Mouse (Mus musculus): ENCODE measurements around the gene Gsg1l. TPM values are rescaled to one million over a fixed set of nuclear protein-coding genes. Genes with fewer than 3 reads are reported as not detected.

Gene Gsg1l
- total and polyA plus RNA-seq, 3 experiments: 0.11 TPM; not detected in 2

DNA sequence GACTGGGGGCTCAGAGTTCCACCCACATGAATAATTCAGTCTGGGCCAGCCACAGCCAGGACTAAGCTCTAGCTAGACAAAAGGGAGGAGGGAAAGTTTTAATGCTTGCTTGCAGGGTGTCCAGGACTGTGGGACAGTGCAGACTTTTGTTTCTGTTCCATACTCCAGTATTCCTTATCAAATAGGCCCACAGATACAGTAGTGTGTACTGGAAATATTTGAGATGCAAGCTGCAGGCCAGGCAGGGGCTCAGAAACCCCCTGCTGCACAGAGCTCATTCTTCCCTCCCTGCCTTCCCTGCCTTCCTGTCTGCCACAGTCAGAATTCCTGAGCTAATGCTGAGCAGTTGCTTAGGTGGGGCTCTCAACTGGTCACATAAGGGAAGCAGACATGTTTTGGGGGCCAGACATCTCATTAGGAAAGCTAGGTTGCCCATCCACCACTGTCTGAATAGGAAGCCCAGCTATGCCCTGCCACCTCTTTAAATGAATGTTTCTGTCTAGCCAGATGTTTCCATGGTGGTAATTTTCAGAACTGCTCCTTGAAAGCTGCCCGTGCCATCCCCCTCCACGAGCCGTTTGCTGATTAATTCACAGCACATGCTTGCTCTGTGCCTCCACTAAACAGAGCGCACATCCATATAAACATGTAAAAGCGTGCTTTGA is 244.0 kb downstream of the Gsg1l start:
- H3K36me3 ChIP-seq (replicated peaks): peaks cover 21% of the 10 kb centered on the region
- no peak overlapping the region for H3K4me3 ChIP-seq (ENCODE audit: low read depth, low read length)
- DNase-seq (ENCODE audit: low spot score) (no peak), ATAC-seq (ENCODE audit: extremely low read depth, insufficient number of reproducible peaks, low FRiP score, poor library complexity, severe bottlenecking) (no peak)
- H3K4me1 ChIP-seq (ENCODE audit: insufficient read depth, low read depth, low read length): no peaks in the 10 kb centered on the region
- no peaks in the 10 kb centered on the region for H3K9me3 ChIP-seq (replicated peaks)
- H3K27me3 ChIP-seq (ENCODE audit: insufficient read depth, low read length): no peaks in the 10 kb centered on the region
- TF ChIP-seq TAL1 (conservative IDR thresholded peaks at IDR 0.05; ENCODE audit: low read depth, low read length) (no peak), CTCF (IDR thresholded peaks at IDR 0.05; ENCODE audit: low read depth, low read length) (no peak), GATA2 (IDR thresholded peaks at IDR 0.05; ENCODE audit: borderline replicate concordance, low read depth, low read length) (no peak), POLR2AphosphoS5 (IDR thresholded peaks at IDR 0.05; ENCODE audit: insufficient replicate concordance, low read depth, low read length) (no peak), GATA1 (IDR thresholded peaks at IDR 0.05; ENCODE audit: borderline replicate concordance, low read length) (no peak)

DNA sequence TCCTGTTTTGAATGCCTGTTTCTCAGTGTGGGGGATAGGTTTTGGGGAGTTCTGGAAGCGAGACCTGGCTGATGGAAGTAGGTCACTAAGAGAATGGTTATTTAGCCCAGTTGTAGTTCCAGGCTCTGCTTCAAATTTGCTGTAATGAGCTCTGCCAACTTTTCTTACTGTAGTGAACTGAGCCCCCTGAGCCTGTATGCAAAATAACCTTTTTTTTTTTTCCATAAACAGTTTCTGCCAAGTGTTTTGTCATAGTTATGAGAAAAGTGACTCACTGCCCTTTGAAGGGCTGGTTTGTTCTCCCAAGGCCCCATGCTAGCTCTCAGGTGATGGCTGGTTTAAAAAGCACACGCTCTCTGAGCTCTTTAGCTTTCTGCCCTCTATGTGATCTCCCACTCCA is 248.7 kb downstream of the Gsg1l start:
- Histone ChIP-seq H3K9me3 (replicated peaks) (no peaks in the 10 kb centered on the region), H3K36me3 (replicated peaks) (peaks cover 37% of the 10 kb centered on the region), H3K4me3 (ENCODE audit: low read depth, low read length) (no peak overlapping the region), H3K27me3 (ENCODE audit: insufficient read depth, low read length) (no peaks in the 10 kb centered on the region), H3K4me1 (ENCODE audit: insufficient read depth, low read depth, low read length) (peaks cover 2% of the 10 kb centered on the region; the same call in 1 of the 2 replicates)
- DNase-seq (ENCODE audit: low spot score) (no peak), ATAC-seq (ENCODE audit: extremely low read depth, insufficient number of reproducible peaks, low FRiP score, poor library complexity, severe bottlenecking) (no peak)
- TF ChIP-seq GATA2 (IDR thresholded peaks at IDR 0.05; ENCODE audit: borderline replicate concordance, low read depth, low read length): no peak
- no peak for TF ChIP-seq GATA1 (IDR thresholded peaks at IDR 0.05; ENCODE audit: borderline replicate concordance, low read length)
- no peak for TF ChIP-seq POLR2AphosphoS5 (IDR thresholded peaks at IDR 0.05; ENCODE audit: insufficient replicate concordance, low read depth, low read length)
- TF ChIP-seq CTCF (IDR thresholded peaks at IDR 0.05; ENCODE audit: low read depth, low read length): no peak
- TF ChIP-seq TAL1 (conservative IDR thresholded peaks at IDR 0.05; ENCODE audit: low read depth, low read length): no peak

DNA sequence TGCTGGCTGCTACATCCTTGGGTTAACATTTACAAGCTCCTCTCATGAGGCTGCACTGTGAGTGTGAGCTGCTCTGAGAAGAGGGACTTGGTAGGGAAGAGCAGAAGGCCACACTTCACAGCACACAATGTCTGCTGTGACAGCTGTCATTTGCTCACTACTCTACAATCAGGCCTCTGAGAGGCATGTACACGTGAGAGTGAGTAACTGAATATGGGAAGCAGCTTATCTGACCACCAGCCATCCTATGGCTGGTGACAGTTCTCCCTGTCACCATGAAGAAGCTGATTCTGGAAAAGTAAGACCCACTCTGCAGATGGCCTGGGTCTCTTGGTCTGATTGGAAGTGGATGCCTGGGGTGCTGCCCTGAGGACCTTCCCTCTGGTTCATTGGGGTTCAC is 249.4 kb downstream of the Gsg1l start:
- no peak overlapping the region for H3K4me3 ChIP-seq (ENCODE audit: low read depth, low read length)
- no peak for TF ChIP-seq GATA2 (IDR thresholded peaks at IDR 0.05; ENCODE audit: borderline replicate concordance, low read depth, low read length)
- TF ChIP-seq POLR2AphosphoS5 (IDR thresholded peaks at IDR 0.05; ENCODE audit: insufficient replicate concordance, low read depth, low read length): no peak
- TF ChIP-seq GATA1 (IDR thresholded peaks at IDR 0.05; ENCODE audit: borderline replicate concordance, low read length): no peak
- no peak for TF ChIP-seq TAL1 (conservative IDR thresholded peaks at IDR 0.05; ENCODE audit: low read depth, low read length)
- TF ChIP-seq CTCF (IDR thresholded peaks at IDR 0.05; ENCODE audit: low read depth, low read length): no peak
- no peaks in the 10 kb centered on the region for H3K9me3 ChIP-seq (replicated peaks)
- DNase-seq (ENCODE audit: low spot score) (no peak), ATAC-seq (ENCODE audit: extremely low read depth, insufficient number of reproducible peaks, low FRiP score, poor library complexity, severe bottlenecking) (no peak)
- peaks cover 2% of the 10 kb centered on the region; the same call in 1 of the 2 replicates for H3K4me1 ChIP-seq (ENCODE audit: insufficient read depth, low read depth, low read length)
- peaks cover 37% of the 10 kb centered on the region for H3K36me3 ChIP-seq (replicated peaks)
- H3K27me3 ChIP-seq (ENCODE audit: insufficient read depth, low read length): no peaks in the 10 kb centered on the region

DNA sequence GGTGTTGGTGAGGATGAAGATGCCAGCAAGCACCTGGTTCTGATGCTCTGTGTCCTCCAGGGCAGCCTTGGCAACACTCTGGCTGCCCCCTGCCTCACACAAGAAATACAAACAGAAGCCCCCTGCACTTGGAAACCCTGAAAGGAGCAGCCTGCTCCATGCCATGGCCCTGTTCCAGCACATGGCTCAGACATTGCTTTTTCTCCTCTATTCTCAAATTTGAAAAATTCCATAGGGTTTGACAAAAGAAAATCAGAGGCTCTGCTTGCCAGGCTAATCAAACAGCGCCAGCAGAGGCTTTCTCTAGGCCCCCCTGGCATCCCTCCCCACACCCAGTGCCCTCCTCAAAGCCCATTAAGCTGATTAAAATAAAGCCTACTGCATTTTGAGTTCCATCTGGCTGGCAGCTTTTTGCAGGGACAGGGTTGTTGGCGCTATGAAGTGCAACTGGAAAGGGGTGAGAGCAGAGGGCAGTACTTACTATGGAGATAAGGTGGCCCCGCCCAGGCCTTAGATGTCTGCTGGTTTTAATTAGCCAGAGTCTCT is 253.0 kb downstream of the Gsg1l start:
- no peak for TF ChIP-seq POLR2AphosphoS5 (IDR thresholded peaks at IDR 0.05; ENCODE audit: insufficient replicate concordance, low read depth, low read length)
- TF ChIP-seq CTCF (IDR thresholded peaks at IDR 0.05; ENCODE audit: low read depth, low read length): no peak
- no peak for TF ChIP-seq TAL1 (conservative IDR thresholded peaks at IDR 0.05; ENCODE audit: low read depth, low read length)
- TF ChIP-seq GATA2 (IDR thresholded peaks at IDR 0.05; ENCODE audit: borderline replicate concordance, low read depth, low read length): no peak
- no peak for TF ChIP-seq GATA1 (IDR thresholded peaks at IDR 0.05; ENCODE audit: borderline replicate concordance, low read length)
- no peak overlapping the region for H3K4me3 ChIP-seq (ENCODE audit: low read depth, low read length)
- H3K27me3 ChIP-seq (ENCODE audit: insufficient read depth, low read length): peaks cover 3% of the 10 kb centered on the region; the same call in 1 of the 2 replicates
- ATAC-seq (ENCODE audit: extremely low read depth, insufficient number of reproducible peaks, low FRiP score, poor library complexity, severe bottlenecking) (no peak), DNase-seq (ENCODE audit: low spot score) (no peak)
- H3K9me3 ChIP-seq (replicated peaks): no peaks in the 10 kb centered on the region
- peaks cover 2% of the 10 kb centered on the region; the same call in 1 of the 2 replicates for H3K4me1 ChIP-seq (ENCODE audit: insufficient read depth, low read depth, low read length)
- H3K36me3 ChIP-seq (replicated peaks): peaks cover 30% of the 10 kb centered on the region

DNA sequence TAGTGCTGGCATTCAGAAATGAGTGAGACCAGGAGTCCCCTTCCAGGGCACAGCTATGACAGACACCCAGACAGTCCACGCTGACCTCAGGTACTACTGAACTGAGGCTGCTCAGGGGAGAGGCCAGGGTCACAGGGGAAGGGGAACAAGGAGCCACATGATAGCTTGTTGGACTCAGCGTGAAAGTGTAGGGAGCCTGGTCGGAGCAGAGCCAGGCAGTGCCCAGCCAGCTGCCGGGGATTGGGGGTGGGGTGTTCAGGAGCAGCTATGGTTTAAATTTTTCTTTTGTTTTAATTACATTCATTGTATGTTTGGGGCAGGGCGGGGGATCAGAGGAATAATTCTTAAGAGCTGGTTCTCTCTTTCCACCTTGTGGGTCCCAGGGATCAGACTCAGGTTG is 253.7 kb downstream of the Gsg1l start:
- H3K9me3 ChIP-seq (replicated peaks): no peaks in the 10 kb centered on the region
- peaks cover 2% of the 10 kb centered on the region; the same call in 1 of the 2 replicates for H3K4me1 ChIP-seq (ENCODE audit: insufficient read depth, low read depth, low read length)
- no peak overlapping the region for H3K4me3 ChIP-seq (ENCODE audit: low read depth, low read length)
- H3K27me3 ChIP-seq (ENCODE audit: insufficient read depth, low read length): peaks cover 3% of the 10 kb centered on the region; the same call in 1 of the 2 replicates
- TF ChIP-seq GATA2 (IDR thresholded peaks at IDR 0.05; ENCODE audit: borderline replicate concordance, low read depth, low read length): no peak
- no peak for TF ChIP-seq GATA1 (IDR thresholded peaks at IDR 0.05; ENCODE audit: borderline replicate concordance, low read length)
- TF ChIP-seq TAL1 (conservative IDR thresholded peaks at IDR 0.05; ENCODE audit: low read depth, low read length): no peak
- TF ChIP-seq POLR2AphosphoS5 (IDR thresholded peaks at IDR 0.05; ENCODE audit: insufficient replicate concordance, low read depth, low read length): no peak
- no peak for TF ChIP-seq CTCF (IDR thresholded peaks at IDR 0.05; ENCODE audit: low read depth, low read length)
- ATAC-seq (ENCODE audit: extremely low read depth, insufficient number of reproducible peaks, low FRiP score, poor library complexity, severe bottlenecking) (no peak), DNase-seq (ENCODE audit: low spot score) (no peak)
- peaks cover 32% of the 10 kb centered on the region for H3K36me3 ChIP-seq (replicated peaks)

Other genes with a start within 250 kb of the Gsg1l start
- gene Xpo6, start 118.1 kb upstream of the Gsg1l start, total RNA-seq (2014; fragmentation: Nextera tagmentation): 240 and 242 TPM in 2 replicates
- gene Xpo6, start 118.1 kb upstream of the Gsg1l start, total RNA-seq (2017): 49.6 and 50.0 TPM in 2 replicates
- 114 and 180 TPM in 2 replicates for gene Xpo6, start 118.1 kb upstream of the Gsg1l start, polyA plus RNA-seq (2012)
- gene Sbk1, start 190.2 kb upstream of the Gsg1l start, total RNA-seq (2014; fragmentation: Nextera tagmentation): not detected in 2 replicates
- gene Sbk1, start 190.2 kb upstream of the Gsg1l start, total RNA-seq (2017): 0.06 and 0.33 TPM in 2 replicates
- 0.26 and 0.31 TPM in 2 replicates for gene Sbk1, start 190.2 kb upstream of the Gsg1l start, polyA plus RNA-seq (2012)